Mouse (Mus musculus) G1E (cell line): ENCODE results near the gene Clcf1. TPM values are rescaled to one million over a fixed set of nuclear protein-coding genes. Genes with fewer than 3 reads are reported as not detected.

ENCODE experiments used
- ATAC-seq: 2 replicates; pipeline ENCODE4 v1.8.0; 2016; ENCODE audit warnings: mild to moderate bottlenecking; ENCODE audit not compliant: insufficient number of reproducible peaks, poor library complexity, low FRiP score, severe bottlenecking; ENCODE audit errors: extremely low read depth
- DNase-seq: peaks from one replicate; pipeline ENCODE4 v3.0.0; 2012; ENCODE audit warnings: low spot score
- H3K27me3 ChIP-seq: 2 replicates; pipeline ENCODE4 v1.6.1; 2012; ENCODE audit warnings: mild to moderate bottlenecking, low read length, inconsistent platforms; ENCODE audit not compliant: insufficient read depth
- H3K36me3 ChIP-seq: replicated peaks from 2 replicates; pipeline ENCODE3; 2012; ENCODE audit warnings: mild to moderate bottlenecking, inconsistent platforms
- H3K4me1 ChIP-seq: 2 replicates; pipeline ENCODE4 v1.6.1; 2012; ENCODE audit warnings: low read depth, low read length, inconsistent platforms, mixed read lengths; ENCODE audit not compliant: insufficient read depth
- H3K4me3 ChIP-seq: 2 replicates; pipeline ENCODE4 v1.5.1; 2012; ENCODE audit warnings: low read depth, mild to moderate bottlenecking, inconsistent platforms, low read length, moderate library complexity, mixed read lengths
- H3K9me3 ChIP-seq: replicated peaks from 2 replicates; pipeline ENCODE4 v1.6.1; 2012; ENCODE audit warnings: inconsistent platforms
- CTCF ChIP-seq: IDR thresholded peaks from 2 replicates; pipeline ENCODE4 v1.5.1; 2012; ENCODE audit warnings: low read depth, low read length, inconsistent platforms, mixed read lengths
- GATA1 ChIP-seq: IDR thresholded peaks from 2 replicates; pipeline ENCODE4 v1.6.1; 2012; ENCODE audit warnings: borderline replicate concordance, low read length, inconsistent platforms, mixed read lengths
- GATA2 ChIP-seq: IDR thresholded peaks from 2 replicates; pipeline ENCODE4 v1.6.1; 2012; ENCODE audit warnings: low read depth, low read length, inconsistent platforms, borderline replicate concordance
- POLR2AphosphoS5 ChIP-seq: IDR thresholded peaks from 2 replicates; pipeline ENCODE4 v1.6.1; 2012; ENCODE audit warnings: low read depth, low read length, inconsistent platforms; ENCODE audit not compliant: insufficient replicate concordance
- TAL1 ChIP-seq: conservative IDR thresholded peaks from 2 replicates; pipeline ENCODE4 v1.6.1; 2012; ENCODE audit warnings: low read depth, low read length, inconsistent platforms, mixed read lengths
- polyA plus RNA-seq: library from polyadenylated mRNA; stranded (reverse); fragments of >175 nt; gene quantifications from 2 replicates; pipeline ENCODE4 v1.2.3, GENCODE M21; 2012
- total RNA-seq, 2 experiments: library from RNA; stranded (forward) in 1 of 2; stranded (reverse) in 1 of 2; fragments of 200-1000 nt in 1 of 2; fragments of >200 nt in 1 of 2; fragmentation: Nextera tagmentation in 1 of 2; gene quantifications; 2 replicates each; pipeline ENCODE4 v1.2.3; 2014 to 2017

The Clcf1 gene
- total and polyA plus RNA-seq, 3 experiments = 0.27 TPM; not detected in 2

DNA sequence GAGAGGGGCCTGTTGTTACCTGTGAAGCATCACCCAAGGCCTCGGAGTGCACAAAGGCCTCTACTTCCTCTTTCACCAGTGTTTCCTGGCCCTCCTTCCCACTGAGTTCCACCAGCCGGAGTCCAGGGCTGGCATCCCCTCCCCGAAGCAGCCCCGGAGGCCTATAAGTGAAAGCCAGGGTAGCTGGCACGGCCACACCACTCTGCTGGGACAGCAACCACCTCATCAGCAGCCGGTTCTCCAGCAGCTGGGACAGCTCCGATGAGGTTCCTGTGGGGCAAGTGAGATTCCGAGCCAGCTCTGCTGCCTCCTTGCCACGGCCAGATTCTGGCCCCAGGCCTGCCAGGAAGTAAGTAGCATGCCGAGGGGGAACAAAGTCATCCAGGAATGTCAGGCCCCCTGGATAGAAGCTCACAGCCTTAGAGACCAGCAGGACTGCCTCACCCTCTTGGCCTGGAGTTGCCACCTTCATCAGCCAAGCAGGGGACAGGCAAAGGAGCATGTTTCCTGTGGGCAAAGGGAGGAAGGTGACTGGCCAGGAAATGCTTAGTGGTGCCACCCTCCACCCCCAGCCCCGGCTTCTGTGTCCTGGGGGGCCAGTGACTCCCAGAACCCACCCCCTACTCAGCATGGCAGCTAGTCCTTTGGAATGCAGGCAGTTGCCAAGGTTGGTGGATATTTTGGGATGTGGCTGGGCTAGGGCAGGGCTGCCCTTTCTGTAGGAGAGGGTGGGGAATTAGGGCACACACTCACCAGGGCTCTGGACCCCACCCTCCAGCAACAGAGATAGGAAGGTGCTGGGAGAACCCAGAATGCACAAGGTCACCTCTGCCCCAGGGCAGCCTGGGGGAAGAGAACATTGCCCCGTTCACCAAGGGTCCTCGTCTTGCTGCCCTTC lies 42.4 kb upstream of the Clcf1 start:
- no peak overlapping the region for H3K4me3 ChIP-seq
- no peaks in the 10 kb centered on the region for H3K36me3 ChIP-seq
- peaks cover 35% of the 10 kb centered on the region for H3K4me1 ChIP-seq
- no peaks in the 10 kb centered on the region for H3K9me3 ChIP-seq
- DNase-seq (no peak), ATAC-seq (no peak)
- peaks cover 53% of the 10 kb centered on the region for H3K27me3 ChIP-seq
- TF ChIP-seq POLR2AphosphoS5 (no peak), GATA2 (no peak), CTCF (no peak), TAL1 (no peak), GATA1 (no peak)

- Histone ChIP-seq H3K9me3 (no peaks in the 10 kb centered on the region), H3K27me3 (peaks cover 60% of the 10 kb centered on the region), H3K4me1 (peaks cover 32% of the 10 kb centered on the region), H3K36me3 (no peaks in the 10 kb centered on the region), H3K4me3 (no peak overlapping the region)
- DNase-seq = no peak
- no peak for ATAC-seq
- no peak for TF ChIP-seq CTCF
- TF ChIP-seq GATA1 = no peak
- no peak for TF ChIP-seq TAL1
- no peak for TF ChIP-seq POLR2AphosphoS5
- TF ChIP-seq GATA2 = no peak
Measured at GRCm38 (mm10) chr19:4172925-4173324, 41.1 kb upstream of the Clcf1 start.

DNA sequence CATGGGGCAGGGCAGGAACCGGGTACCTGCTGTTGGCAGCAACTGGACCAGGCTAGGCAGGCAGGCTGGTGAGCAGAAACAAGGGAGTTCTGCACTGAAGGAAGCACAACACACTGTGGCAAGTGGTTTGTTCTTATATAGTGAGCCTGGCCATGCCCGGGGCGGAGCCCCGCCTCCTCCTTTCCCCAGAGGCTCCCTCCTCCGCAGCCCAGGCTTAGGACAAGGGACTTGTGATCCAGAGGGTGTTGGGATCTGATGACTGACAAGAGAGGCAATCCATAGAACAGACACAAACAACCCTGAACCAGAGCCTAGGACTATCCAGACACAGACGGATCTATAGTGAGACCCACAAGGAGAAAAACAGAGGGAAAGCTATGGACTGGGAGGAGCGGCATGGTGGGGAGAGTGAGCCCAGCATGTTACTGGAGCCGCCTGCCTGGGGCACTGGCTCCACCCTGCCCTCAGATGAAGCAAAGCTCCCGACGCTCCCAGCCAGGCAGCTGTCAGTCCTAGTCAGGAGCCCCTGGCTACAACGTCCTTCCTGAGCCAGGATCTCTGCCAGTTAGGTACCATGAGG lies 38.6 kb upstream of the Clcf1 start, which contains the start of gene Carns1:
Gene Carns1, minus strand, starts transcription at position 112 of the 580 bp plus-strand sequence.
- ATAC-seq (no peak), DNase-seq (no peak)
- H3K36me3 ChIP-seq = no peaks in the 10 kb centered on the region
- peaks cover 25% of the 10 kb centered on the region for H3K4me1 ChIP-seq
- TF ChIP-seq GATA1 = no peak
- TF ChIP-seq CTCF = no peak
- no peak for TF ChIP-seq TAL1
- no peak for TF ChIP-seq GATA2
- no peak for TF ChIP-seq POLR2AphosphoS5
- peaks cover 70% of the 10 kb centered on the region for H3K27me3 ChIP-seq
- no peak within 1 kb of the TSS for H3K4me3 ChIP-seq
- H3K9me3 ChIP-seq = no peaks in the 10 kb centered on the region

GRCm38 (mm10) chr19:4180411-4180810 lies 33.6 kb upstream of the Clcf1 start:
- peaks cover 21% of the 10 kb centered on the region for H3K4me1 ChIP-seq
- H3K36me3 ChIP-seq = peaks cover 38% of the 10 kb centered on the region
- H3K27me3 ChIP-seq = peaks cover 28% of the 10 kb centered on the region
- no peak overlapping the region for H3K4me3 ChIP-seq
- no peak for DNase-seq
- ATAC-seq = no peak
- no peak for TF ChIP-seq GATA1
- H3K9me3 ChIP-seq = no peaks in the 10 kb centered on the region

GRCm38 (mm10) chr19:4181892-4182291 lies 32.1 kb upstream of the Clcf1 start:
- Histone ChIP-seq H3K4me1 (peaks cover 26% of the 10 kb centered on the region), H3K27me3 (peaks cover 17% of the 10 kb centered on the region), H3K4me3 (no peak overlapping the region), H3K36me3 (peaks cover 53% of the 10 kb centered on the region), H3K9me3 (no peaks in the 10 kb centered on the region)
- ATAC-seq (no peak), DNase-seq (no peak)
- TF ChIP-seq TAL1 = no peak
- TF ChIP-seq GATA1 = no peak
- no peak for TF ChIP-seq POLR2AphosphoS5
- no peak for TF ChIP-seq GATA2
- TF ChIP-seq CTCF = no peak

DNA sequence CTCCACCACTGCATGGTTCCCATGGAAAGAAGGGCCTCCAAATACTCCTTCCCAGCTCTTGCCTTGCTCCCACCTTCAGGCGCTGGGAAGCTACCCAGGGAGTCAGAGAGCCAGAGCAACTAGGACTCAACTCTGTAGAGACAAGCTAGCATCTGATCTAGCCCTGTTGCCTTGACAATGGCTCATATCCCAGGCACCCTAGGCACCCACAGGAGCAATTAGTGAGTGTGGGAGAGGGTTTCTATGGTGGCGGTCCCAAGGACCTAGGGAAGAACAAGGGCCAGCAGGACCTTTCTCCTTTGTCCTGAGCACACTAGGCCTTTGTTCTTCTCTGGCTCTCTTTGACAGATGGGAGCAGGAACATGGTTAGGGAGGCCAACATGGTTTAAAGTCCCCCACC lies 30.3 kb upstream of the Clcf1 start:
- Histone ChIP-seq H3K27me3 (peaks cover 10% of the 10 kb centered on the region), H3K9me3 (no peaks in the 10 kb centered on the region), H3K36me3 (peaks cover 70% of the 10 kb centered on the region), H3K4me1 (peaks cover 33% of the 10 kb centered on the region), H3K4me3 (no peak overlapping the region)
- DNase-seq (no peak), ATAC-seq (no peak)
- TF ChIP-seq TAL1 (no peak), GATA2 (no peak), POLR2AphosphoS5 (no peak), CTCF (no peak), GATA1 (no peak)
